Mouse (Mus musculus) limb, embryonic 15.5 days (tissue): ENCODE results near the gene Fkbp6. TPM values are rescaled to one million over a fixed set of nuclear protein-coding genes. Genes with fewer than 3 reads are reported as not detected.

ENCODE experiments used
- ATAC-seq: fragments of 200-750 bp; cut with Nextera tagmentation; 2 replicates; pipeline ENCODE4 v1.8.0; 2017; ENCODE audit warnings: low read depth, moderate TSS enrichment; ENCODE audit not compliant: insufficient number of reproducible peaks, low FRiP score, low TSS enrichment
- H3K27ac ChIP-seq: fragments of 300-500 bp; sonication (generic); 2 replicates; pipeline ENCODE4 v1.5.1; 2015; ENCODE audit warnings: moderate library complexity, mild to moderate bottlenecking, inconsistent platforms
- H3K27me3 ChIP-seq: fragments of 300-500 bp; sonication (generic); 2 replicates; pipeline ENCODE4 v1.6.1; 2015; ENCODE audit warnings: inconsistent platforms
- H3K36me3 ChIP-seq: fragments of 300-500 bp; sonication (generic); 2 replicates; pipeline ENCODE4 v1.6.1; 2015; ENCODE audit warnings: inconsistent platforms
- H3K4me1 ChIP-seq: fragments of 300-500 bp; sonication (generic); 2 replicates; pipeline ENCODE4 v1.6.1; 2015; ENCODE audit warnings: inconsistent platforms
- H3K4me2 ChIP-seq: fragments of 300-500 bp; sonication (generic); 2 replicates; pipeline ENCODE4 v1.6.1; 2015; ENCODE audit warnings: mild to moderate bottlenecking, inconsistent platforms
- H3K4me3 ChIP-seq: fragments of 300-500 bp; sonication (generic); 2 replicates; pipeline ENCODE4 v1.5.1; 2015; ENCODE audit warnings: mild to moderate bottlenecking, inconsistent platforms
- H3K9ac ChIP-seq: fragments of 300-500 bp; sonication (generic); 2 replicates; pipeline ENCODE4 v1.6.1; 2015; ENCODE audit warnings: inconsistent platforms
- H3K9me3 ChIP-seq: fragments of 300-500 bp; sonication (generic); 2 replicates; pipeline ENCODE4 v1.6.1; 2016; ENCODE audit warnings: inconsistent platforms
- WGBS: fragments of 180-500 bp; shearing (Covaris S2); methylation state at CpG from one replicate; pipeline ENCODE4 v1.1.7; 2015; 5-methylcytosine and 5-hydroxymethylcytosine counted together
- microRNA-seq: library from miRNA; unstranded; fragments of <30 nt; microRNA quantifications from one replicate; pipeline ENCODE4, GENCODE M21; 2016
- polyA plus RNA-seq: library from polyadenylated mRNA; unstranded; fragments of >200 nt; fragmentation: Nextera tagmentation; extraction: Ambion mirVana; gene quantifications from 2 replicates; pipeline ENCODE4 v1.2.1, GENCODE M21; 2015

The Fkbp6 gene
- polyA plus RNA-seq, 1 experiment from 2014 or later: not detected

DNA sequence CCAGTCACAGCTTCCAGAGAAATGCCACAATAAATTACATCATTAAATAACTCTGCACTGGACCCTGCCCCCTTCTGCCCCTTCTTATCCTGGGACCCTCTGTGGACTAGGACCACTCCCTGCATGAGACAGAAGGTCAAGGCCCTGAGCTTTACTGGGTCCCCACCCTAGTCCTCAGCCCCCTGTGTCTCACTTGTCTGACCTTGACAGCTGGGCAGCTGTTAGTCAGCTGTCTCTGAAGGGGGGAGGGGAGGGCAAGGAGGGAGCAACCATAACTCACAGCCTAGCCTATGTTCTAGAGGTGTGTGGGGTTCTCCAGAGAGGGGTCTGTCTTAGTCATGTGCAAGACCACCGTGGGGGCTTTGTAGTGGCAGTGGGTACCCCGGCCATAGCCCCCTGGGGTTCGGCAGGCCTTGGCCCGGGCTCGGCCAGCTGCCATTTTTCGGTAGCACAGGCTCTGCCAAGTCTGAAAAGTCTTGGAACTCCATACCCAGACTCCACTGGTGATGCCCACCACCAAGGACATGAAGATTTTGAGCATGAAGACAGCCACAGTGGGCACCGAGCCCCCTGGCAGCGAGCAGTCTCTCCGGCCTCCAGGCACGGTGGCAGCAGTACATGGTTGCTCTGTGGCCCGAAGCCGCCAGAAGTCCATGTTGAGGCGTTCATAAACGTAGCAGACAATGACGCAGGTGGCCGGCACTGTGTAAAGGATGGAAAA lies 100.7 kb downstream of the Fkbp6 start:
- H3K9me3 ChIP-seq: no peaks in the 10 kb centered on the region
- peak overlapping the region; percentile 68 for H3K4me3 ChIP-seq
- peaks cover 32% of the 10 kb centered on the region for H3K36me3 ChIP-seq
- H3K4me2 ChIP-seq: peak overlapping the region; percentile 99
- 80% methylated on average over 16 of the region's 16 CpGs for whole genome bisulfite sequencing
- H3K4me1 ChIP-seq: peaks cover 43% of the 10 kb centered on the region
- peaks cover 24% of the 10 kb centered on the region for H3K27me3 ChIP-seq
- H3K27ac ChIP-seq: no peak overlapping the region
- H3K9ac ChIP-seq: peak overlapping the region; percentile 7; the same call in 1 of the 2 replicates
- ATAC-seq: 0 out of 2 replicates have a peak, but pooled peaks have one; percentile 22

DNA sequence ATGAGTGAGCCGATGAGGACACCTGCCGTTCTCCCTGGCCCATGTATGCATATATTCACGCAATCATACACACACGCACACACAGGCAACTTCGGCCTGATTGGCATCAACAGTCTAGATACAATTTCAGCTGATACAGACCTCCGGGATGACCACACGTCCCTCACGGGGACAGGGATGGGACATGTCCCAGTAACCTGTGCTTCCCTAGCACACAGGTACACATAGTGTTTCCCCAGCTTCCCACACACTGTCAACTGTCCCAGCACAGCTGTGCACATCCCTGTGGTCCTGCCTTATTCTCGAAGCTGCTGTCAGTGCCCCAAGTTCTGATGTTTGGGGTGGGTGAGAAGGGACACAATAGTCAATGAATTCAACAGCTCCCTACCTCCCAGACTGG lies 102.5 kb downstream of the Fkbp6 start:
- Histone ChIP-seq H3K9me3 (no peaks in the 10 kb centered on the region), H3K4me3 (peak overlapping the region; percentile 68), H3K27ac (no peak overlapping the region), H3K36me3 (peaks cover 49% of the 10 kb centered on the region), H3K27me3 (peaks cover 24% of the 10 kb centered on the region), H3K4me1 (peaks cover 33% of the 10 kb centered on the region), H3K4me2 (peak overlapping the region; percentile 99), H3K9ac (no peak overlapping the region)
- 69% methylated on average over 9 of the region's 9 CpGs for WGBS
- no peak for ATAC-seq

DNA sequence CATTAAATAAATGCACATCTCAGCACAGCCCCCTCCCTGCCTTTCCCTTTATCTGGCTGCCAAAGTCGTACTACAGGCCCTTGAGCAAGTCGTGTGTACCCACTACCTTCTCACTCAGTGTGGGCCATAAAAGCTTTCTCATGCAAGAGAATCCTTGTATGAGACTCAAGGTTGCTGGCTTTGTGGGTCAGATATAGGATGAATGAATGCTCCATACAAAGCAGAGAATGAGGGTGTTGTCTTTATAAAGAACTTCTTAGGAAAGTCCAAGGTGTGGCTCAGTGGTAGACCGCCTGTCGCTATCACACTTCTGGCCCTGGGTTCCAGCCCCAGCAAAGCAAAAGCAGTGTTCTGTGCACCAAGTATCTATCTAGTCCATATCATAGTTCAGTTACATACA lies 103.3 kb downstream of the Fkbp6 start:
- no peaks in the 10 kb centered on the region for H3K9me3 ChIP-seq
- H3K4me3 ChIP-seq: no peak overlapping the region
- no peak for ATAC-seq
- peaks cover 57% of the 10 kb centered on the region for H3K36me3 ChIP-seq
- H3K4me1 ChIP-seq: peaks cover 33% of the 10 kb centered on the region
- H3K9ac ChIP-seq: no peak overlapping the region
- 63% methylated on average over 4 of the region's 4 CpGs for WGBS
- no peak overlapping the region for H3K27ac ChIP-seq
- no peak overlapping the region for H3K4me2 ChIP-seq
- peaks cover 24% of the 10 kb centered on the region for H3K27me3 ChIP-seq

GRCm38 (mm10) chr5:135243166-135243565 lies 106.7 kb downstream of the Fkbp6 start:
- H3K9ac ChIP-seq: no peak overlapping the region
- no peak for ATAC-seq
- no peaks in the 10 kb centered on the region for H3K27me3 ChIP-seq
- H3K27ac ChIP-seq: peak overlapping the region; percentile 54; the same call in 1 of the 2 replicates
- peaks cover 14% of the 10 kb centered on the region for H3K4me1 ChIP-seq
- no peak overlapping the region for H3K4me3 ChIP-seq
- H3K4me2 ChIP-seq: no peak overlapping the region
- 96% methylated on average over 1 of the region's 1 CpGs for WGBS
- no peaks in the 10 kb centered on the region for H3K9me3 ChIP-seq
- H3K36me3 ChIP-seq: peaks cover 88% of the 10 kb centered on the region

DNA sequence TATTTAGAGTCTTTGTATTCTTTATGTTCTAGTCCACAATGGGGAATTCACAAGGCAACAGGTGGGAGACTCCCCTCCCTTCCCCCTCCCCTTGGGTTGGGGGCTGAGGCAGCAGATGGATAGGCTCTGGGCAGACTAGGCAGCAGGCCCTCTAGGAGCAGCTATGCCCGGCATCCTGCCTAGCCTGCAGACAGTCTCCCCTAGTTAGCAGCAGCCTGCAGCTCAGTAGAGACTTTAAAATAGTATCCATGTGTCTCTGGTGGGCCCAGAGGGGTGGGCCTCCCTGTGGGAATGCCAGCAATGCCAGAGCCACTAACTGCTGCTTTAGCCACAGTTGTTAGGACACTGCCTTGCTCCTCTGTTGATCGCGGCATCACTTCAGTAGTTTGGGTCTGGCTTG lies 107.2 kb downstream of the Fkbp6 start:
- H3K4me3 ChIP-seq: no peak overlapping the region
- no peaks in the 10 kb centered on the region for H3K9me3 ChIP-seq
- no peak overlapping the region for H3K9ac ChIP-seq
- no peak; the same call in 1 of the 2 replicates for ATAC-seq
- WGBS: 87% methylated on average over 3 of the region's 3 CpGs
- peaks cover 14% of the 10 kb centered on the region for H3K4me1 ChIP-seq
- H3K4me2 ChIP-seq: no peak overlapping the region
- H3K36me3 ChIP-seq: peaks cover 94% of the 10 kb centered on the region
- no peaks in the 10 kb centered on the region for H3K27me3 ChIP-seq
- H3K27ac ChIP-seq: no peak overlapping the region

- peaks cover 94% of the 10 kb centered on the region for H3K36me3 ChIP-seq
- no peak for ATAC-seq
Measured at GRCm38 (mm10) chr5:135242136-135242535, 107.7 kb downstream of the Fkbp6 start.

More at GRCm38 (mm10) chr5:135242136-135242535, 107.7 kb downstream of the Fkbp6 start:
- WGBS: 88% methylated on average over 12 of the region's 12 CpGs
- Histone ChIP-seq H3K27me3 (no peaks in the 10 kb centered on the region), H3K4me3 (no peak overlapping the region), H3K4me2 (no peak overlapping the region), H3K27ac (no peak overlapping the region), H3K9ac (no peak overlapping the region), H3K9me3 (no peaks in the 10 kb centered on the region), H3K4me1 (peaks cover 14% of the 10 kb centered on the region)

Small RNAs within 50 kb of the gene (microRNA-seq; reads per million reads assigned to microRNA genes)
- gene Mir7033: not detected

Other genes with a start within 250 kb of the Fkbp6 start
- gene Tbl2, start 200.4 kb downstream of the Fkbp6 start, polyA plus RNA-seq: 30.1 and 33.4 TPM in 2 replicates
- gene Bcl7b, start 181.8 kb downstream of the Fkbp6 start, polyA plus RNA-seq: 47.6 and 50.4 TPM in 2 replicates
- 34.3 and 38.4 TPM in 2 replicates for gene Baz1b, start 162.8 kb downstream of the Fkbp6 start, polyA plus RNA-seq
- gene Fzd9, start 98.8 kb downstream of the Fkbp6 start, polyA plus RNA-seq: 18.6 and 23.3 TPM in 2 replicates
- gene Trim50, start 3.3 kb upstream of the Fkbp6 start, polyA plus RNA-seq: 0.24 TPM in 1 of 2 replicates, not detected in the other
- 35.7 and 37.3 TPM in 2 replicates for gene Nsun5, start 19.9 kb upstream of the Fkbp6 start, polyA plus RNA-seq
- gene Pom121, start 44.5 kb upstream of the Fkbp6 start, polyA plus RNA-seq: 9.5 and 10.9 TPM in 2 replicates
- 33.5 and 34.1 TPM in 2 replicates for gene Hip1, start 195.1 kb upstream of the Fkbp6 start, polyA plus RNA-seq
- not detected in 2 replicates for gene Ccl26, start 213.5 kb upstream of the Fkbp6 start, polyA plus RNA-seq
- 2.9 and 3.4 TPM in 2 replicates for gene Ccl24, start 223.0 kb upstream of the Fkbp6 start, polyA plus RNA-seq